Mouse (Mus musculus) testis, adult 2 months (tissue): ENCODE measurements around the gene Traf3.

Experiments used
- CTCF ChIP-seq: fragments of 200-500 bp; IDR thresholded peaks from 2 replicates; pipeline ENCODE4 v1.5.1; 2012; ENCODE audit warnings: low read depth, mild to moderate bottlenecking, inconsistent platforms, low read length, moderate library complexity; ENCODE audit not compliant: control insufficient read depth, insufficient read depth, insufficient replicate concordance
- POLR2A ChIP-seq: fragments of 200-500 bp; IDR thresholded peaks from 2 replicates; pipeline ENCODE4 v1.6.1; 2012; ENCODE audit warnings: low read depth, mild to moderate bottlenecking, inconsistent platforms, low read length, moderate library complexity; ENCODE audit not compliant: control insufficient read depth

GRCm38 (mm10) chr12:111192777-111193176, 26.6 kb downstream of the Traf3 start:
- TF ChIP-seq CTCF (no peak), POLR2A (no peak)
